Mouse (Mus musculus): ENCODE results near the gene Ank.

DNA sequence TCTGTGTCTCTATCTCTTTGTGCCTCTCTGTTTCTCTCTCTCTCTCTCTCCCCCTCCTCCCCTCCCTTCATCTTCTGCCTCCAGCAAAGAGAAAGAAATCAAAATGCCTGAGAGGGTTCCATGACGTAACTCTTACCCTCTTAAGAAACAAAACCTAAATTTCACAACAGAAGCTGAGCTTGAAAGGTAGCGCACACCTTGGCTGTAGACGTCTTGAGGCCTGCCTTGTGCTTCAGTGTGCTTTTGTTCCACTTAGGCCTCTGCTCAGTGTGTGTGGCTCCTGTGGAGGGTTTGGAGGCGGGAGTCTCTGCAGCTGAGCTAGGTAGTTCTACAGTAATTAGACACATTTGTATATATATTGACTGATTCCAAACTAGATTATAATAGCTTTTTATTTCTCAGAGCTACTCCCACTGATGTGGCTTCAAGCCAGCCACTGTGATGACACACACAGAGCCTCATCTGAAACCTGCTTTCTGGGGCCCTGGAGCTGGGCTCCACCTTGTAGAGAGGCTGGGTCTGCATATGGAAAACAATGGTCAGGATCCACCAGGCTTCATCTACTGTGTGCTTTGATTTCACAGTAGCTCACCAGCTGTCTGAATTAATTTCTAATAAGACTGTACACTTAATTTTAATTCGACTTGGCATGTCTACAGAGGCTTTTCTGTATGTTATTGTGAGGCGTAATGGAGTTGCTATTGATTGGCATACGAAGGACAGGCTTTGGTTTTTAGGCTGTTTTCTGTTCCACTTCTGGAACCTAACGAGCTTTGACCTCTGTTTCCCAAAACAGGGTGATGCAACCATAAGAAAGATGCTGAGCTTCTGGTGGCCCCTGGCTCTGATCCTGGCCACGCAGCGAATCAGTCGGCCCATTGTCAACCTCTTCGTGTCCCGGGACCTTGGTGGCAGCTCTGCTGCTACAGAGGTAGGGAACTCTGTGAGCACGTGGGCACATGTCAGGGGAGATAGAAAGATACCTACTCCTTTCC lies 97.9 kb downstream of the Ank start:
- TF ChIP-seq CTCF (IDR thresholded peaks at IDR 0.05; ENCODE audit: borderline replicate concordance, extremely low read depth, insufficient read depth, insufficient read length), result no peak
- no peak for TF ChIP-seq POLR2A (IDR thresholded peaks at IDR 0.05; ENCODE audit: borderline replicate concordance, extremely low read depth, insufficient read depth, insufficient read length, poor library complexity, severe bottlenecking)
